Mouse (Mus musculus) midbrain, postnatal 0 days (tissue): ENCODE results near the gene Hnrnpdl. TPM values are rescaled to one million over a fixed set of nuclear protein-coding genes. Genes with fewer than 3 reads are reported as not detected.

Experiments
- ATAC-seq: fragments of 200-750 bp; cut with Nextera tagmentation; 2 replicates; pipeline ENCODE4 v1.8.0; 2017; ENCODE audit warnings: moderate number of reproducible peaks, mild to moderate bottlenecking, moderate TSS enrichment, moderate library complexity; ENCODE audit not compliant: low FRiP score
- DNase-seq: peaks from one replicate; pipeline ENCODE4 v3.0.0-alpha.2; 2015; ENCODE audit warnings: low spot score
- H3K27ac ChIP-seq: fragments of 300-500 bp; sonication (generic); 2 replicates; pipeline ENCODE4 v1.5.1; 2014; ENCODE audit warnings: low read depth, mild to moderate bottlenecking, low read length, mixed read lengths
- H3K27me3 ChIP-seq: fragments of 300-500 bp; sonication (generic); 2 replicates; pipeline ENCODE4 v1.6.1; 2014; ENCODE audit warnings: low read length, control low read depth, mixed read lengths; ENCODE audit not compliant: insufficient read depth
- H3K36me3 ChIP-seq: fragments of 300-500 bp; sonication (generic); 2 replicates; pipeline ENCODE4 v1.6.1; 2014; ENCODE audit warnings: low read length, control low read depth, mixed read lengths; ENCODE audit not compliant: insufficient read depth
- H3K4me1 ChIP-seq: fragments of 300-500 bp; sonication (generic); 2 replicates; pipeline ENCODE4 v1.6.1; 2014; ENCODE audit warnings: mild to moderate bottlenecking, control low read depth, antibody characterized with exemption, low read length, mixed read lengths; ENCODE audit not compliant: insufficient read depth
- H3K4me2 ChIP-seq: fragments of 300-500 bp; sonication (generic); 2 replicates; pipeline ENCODE4 v1.6.1; 2014; ENCODE audit warnings: low read depth, mild to moderate bottlenecking, low read length, mixed read lengths; ENCODE audit not compliant: poor library complexity, severe bottlenecking
- H3K4me3 ChIP-seq: fragments of 300-500 bp; sonication (generic); 2 replicates; pipeline ENCODE4 v1.5.1; 2014; ENCODE audit warnings: low read depth, mild to moderate bottlenecking, low read length, moderate library complexity
- H3K9ac ChIP-seq: fragments of 300-500 bp; sonication (generic); replicated peaks from 2 replicates; pipeline ENCODE4 v1.6.1; 2014; ENCODE audit warnings: mild to moderate bottlenecking, low read length, moderate library complexity, mixed read lengths; ENCODE audit not compliant: poor library complexity, severe bottlenecking
- H3K9me3 ChIP-seq: fragments of 300-500 bp; sonication (generic); 2 replicates; pipeline ENCODE4 v1.6.1; 2016; ENCODE audit warnings: low read length, control low read depth
- CTCF ChIP-seq: IDR thresholded peaks from 2 replicates; pipeline ENCODE4 v1.5.1; 2016; ENCODE audit warnings: antibody characterized with exemption, mild to moderate bottlenecking
- WGBS: fragments of 180-500 bp; shearing (Covaris S2); extraction: QIAGEN DNeasy Blood & Tissue Kit; methylation state at CpG from one replicate; pipeline ENCODE4 v1.1.7; 2014; 5-methylcytosine and 5-hydroxymethylcytosine counted together
- polyA plus RNA-seq: library from polyadenylated mRNA; unstranded; fragments of >200 nt; fragmentation: Nextera tagmentation; extraction: Ambion mirVana; gene quantifications from 2 replicates; pipeline ENCODE4 v1.2.1, GENCODE M21; 2015
- total RNA-seq: library from RNA; depleted of rRNA; stranded (reverse); fragments of >200 nt; gene quantifications from 2 replicates; pipeline ENCODE4 v1.2.3, GENCODE M21; 2014

Hnrnpdl gene
- total and polyA plus RNA-seq, 2 experiments from 2014 or later, result 145 to 214 TPM

- WGBS, result 76% methylated on average over 5 of the region's 5 CpGs
- no peaks in the 10 kb centered on the region for H3K9me3 ChIP-seq
- no peak overlapping the region for H3K9ac ChIP-seq
- H3K4me1 ChIP-seq, result peaks cover 4% of the 10 kb centered on the region; the same call in 1 of the 2 replicates
- no peak overlapping the region for H3K4me2 ChIP-seq
- no peaks in the 10 kb centered on the region for H3K36me3 ChIP-seq
- H3K27me3 ChIP-seq, result no peaks in the 10 kb centered on the region
- TF ChIP-seq CTCF, result no peak
- no peak overlapping the region for H3K27ac ChIP-seq
- ATAC-seq (no peak), DNase-seq (no peak)
- no peak overlapping the region for H3K4me3 ChIP-seq
Observed at GRCm38 (mm10) chr5:100044621-100045020, 5.2 kb upstream of the Hnrnpdl start.

GRCm38 (mm10) chr5:100044030-100044429, 4.6 kb upstream of the Hnrnpdl start:
- no peaks in the 10 kb centered on the region for H3K36me3 ChIP-seq
- no peak for TF ChIP-seq CTCF
- H3K4me3 ChIP-seq, result no peak overlapping the region
- no peak overlapping the region for H3K4me2 ChIP-seq
- H3K27me3 ChIP-seq, result no peaks in the 10 kb centered on the region
- H3K9me3 ChIP-seq, result no peaks in the 10 kb centered on the region
- 89% methylated on average over 4 of the region's 4 CpGs for WGBS
- DNase-seq, result no peak
- ATAC-seq, result no peak
- H3K27ac ChIP-seq, result no peak overlapping the region
- no peak overlapping the region for H3K9ac ChIP-seq
- H3K4me1 ChIP-seq, result peaks cover 4% of the 10 kb centered on the region; the same call in 1 of the 2 replicates

GRCm38 (mm10) chr5:100043361-100043760, 3.9 kb upstream of the Hnrnpdl start:
- no peak overlapping the region for H3K4me2 ChIP-seq
- peak; percentile 53 for DNase-seq

GRCm38 (mm10) chr5:100042467-100042866, 3.0 kb upstream of the Hnrnpdl start:
- H3K4me3 ChIP-seq, result no peak overlapping the region
- no peaks in the 10 kb centered on the region for H3K27me3 ChIP-seq
- no peak for ATAC-seq
- H3K4me1 ChIP-seq, result peaks cover 4% of the 10 kb centered on the region; the same call in 1 of the 2 replicates
- no peak overlapping the region for H3K4me2 ChIP-seq
- TF ChIP-seq CTCF, result no peak
- H3K36me3 ChIP-seq, result no peaks in the 10 kb centered on the region
- no peak overlapping the region for H3K9ac ChIP-seq
- no peak for DNase-seq
- no peak overlapping the region for H3K27ac ChIP-seq
- H3K9me3 ChIP-seq, result no peaks in the 10 kb centered on the region
- 91% methylated on average over 8 of the region's 8 CpGs for WGBS

More at GRCm38 (mm10) chr5:100043361-100043760, 3.9 kb upstream of the Hnrnpdl start:
- H3K9ac ChIP-seq, result no peak overlapping the region
- 75% methylated on average over 5 of the region's 5 CpGs for WGBS
- H3K9me3 ChIP-seq, result no peaks in the 10 kb centered on the region
- no peak overlapping the region for H3K4me3 ChIP-seq
- H3K27me3 ChIP-seq, result no peaks in the 10 kb centered on the region
- TF ChIP-seq CTCF, result peak; percentile 0; the same call in 1 of the 2 replicates
- no peak overlapping the region for H3K27ac ChIP-seq
- H3K4me1 ChIP-seq, result peaks cover 4% of the 10 kb centered on the region; the same call in 1 of the 2 replicates
- H3K36me3 ChIP-seq, result no peaks in the 10 kb centered on the region
- ATAC-seq, result no peak

GRCm38 (mm10) chr5:100041272-100041671, 1.8 kb upstream of the Hnrnpdl start:
- TF ChIP-seq CTCF, result no peak
- no peak overlapping the region for H3K27ac ChIP-seq
- DNase-seq (no peak), ATAC-seq (no peak)
- 80% methylated on average over 4 of the region's 4 CpGs for WGBS
- peaks cover 8% of the 10 kb centered on the region; the same call in 1 of the 2 replicates for H3K4me1 ChIP-seq
- no peaks in the 10 kb centered on the region for H3K9me3 ChIP-seq
- peak overlapping the region; percentile 62 for H3K4me3 ChIP-seq
- no peaks in the 10 kb centered on the region for H3K36me3 ChIP-seq
- H3K27me3 ChIP-seq, result no peaks in the 10 kb centered on the region
- peak overlapping the region; percentile 70 for H3K4me2 ChIP-seq
- H3K9ac ChIP-seq, result peak overlapping the region; percentile 91; the same call in 1 of the 2 replicates

- ATAC-seq (no peak), DNase-seq (no peak)
- H3K4me2 ChIP-seq, result peak overlapping the region; percentile 70
- H3K4me1 ChIP-seq, result peaks cover 8% of the 10 kb centered on the region; the same call in 1 of the 2 replicates
- H3K9ac ChIP-seq, result peak overlapping the region; percentile 91
- no peaks in the 10 kb centered on the region for H3K9me3 ChIP-seq
- no peaks in the 10 kb centered on the region; the same call in 1 of the 2 replicates for H3K36me3 ChIP-seq
- no peak for TF ChIP-seq CTCF
- H3K27ac ChIP-seq, result peak overlapping the region; percentile 100
- 2% methylated on average over 19 of the region's 19 CpGs for WGBS
- no peaks in the 10 kb centered on the region for H3K27me3 ChIP-seq
- peak overlapping the region; percentile 62 for H3K4me3 ChIP-seq
Observed at GRCm38 (mm10) chr5:100040281-100040784, 869 bp upstream of the Hnrnpdl start.
